Mouse (Mus musculus): ENCODE data around the gene Taar9.
"Not testable (repeated sequence)": the region's sequence is repeated elsewhere in the genome, so short reads cannot be mapped to it uniquely, and the experiment has no call there.

Taar9 gene

GRCm38 (mm10) chr10:24109434-24109833 is at the start of gene Taar9:
Gene Taar9 (minus strand): TSS chr10:24109534.
- not testable (repeated sequence) for DNase-seq (ENCODE audit: low read depth, low spot score)

GRCm38 (mm10) chr10:24158470-24159254 is 49.3 kb upstream of the Taar9 start:
- DNase-seq (ENCODE audit: low read depth, low spot score), result peak; percentile 44

DNA sequence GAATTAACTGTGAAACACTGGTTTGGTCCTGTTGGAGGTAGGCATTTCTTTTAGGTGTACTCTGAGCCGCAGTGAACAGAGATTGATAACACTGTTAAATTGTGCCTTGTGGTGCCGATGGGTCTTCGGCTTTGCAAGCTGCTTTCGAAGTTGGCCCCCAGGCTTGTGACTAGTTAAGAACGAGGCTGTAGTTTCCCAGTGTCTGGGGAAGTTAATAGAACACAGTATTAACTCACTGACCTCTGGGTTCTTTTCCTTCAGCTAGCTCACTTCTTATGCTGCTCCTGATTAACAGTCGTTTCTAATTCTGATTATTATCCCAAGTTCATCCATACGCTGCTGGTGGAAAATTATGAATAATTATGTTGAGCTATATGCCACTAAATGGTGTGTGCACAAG is 40.8 kb upstream of the Taar9 start:
- DNase-seq (ENCODE audit: low read depth, low spot score), result no peak

- peak; percentile 95 for DNase-seq (ENCODE audit: low read depth, low spot score)
Observed at GRCm38 (mm10) chr10:24149135-24149781, 39.9 kb upstream of the Taar9 start, which contains the start of gene Stx7. Gene Stx7 (plus strand): TSS chr10:24149302.

DNA sequence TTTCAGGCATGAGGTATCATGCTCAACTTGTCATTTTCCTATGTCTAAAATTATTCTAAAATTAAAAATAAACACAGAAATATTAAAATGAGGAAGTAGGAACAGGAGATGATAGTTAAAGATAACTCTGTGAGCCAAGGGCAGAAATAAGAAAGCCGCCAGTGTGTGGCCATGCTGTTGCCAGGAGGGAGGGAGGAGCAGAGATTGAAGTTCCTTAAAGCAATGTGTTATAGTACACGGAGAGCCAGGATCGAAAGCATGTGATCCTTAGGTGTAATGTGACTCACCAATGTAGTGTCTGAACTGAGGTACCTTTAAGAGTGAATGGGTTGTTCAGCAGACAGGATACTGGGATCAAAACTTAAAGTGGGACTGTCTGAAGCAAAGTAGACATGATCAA is 33.4 kb upstream of the Taar9 start:
- no peak for DNase-seq (ENCODE audit: low read depth, low spot score)

- DNase-seq (ENCODE audit: low read depth, low spot score), result no peak
Observed at GRCm38 (mm10) chr10:24138623-24139261, 29.4 kb upstream of the Taar9 start.

GRCm38 (mm10) chr10:24134071-24134645 is 24.8 kb upstream of the Taar9 start:
- no peak for DNase-seq (ENCODE audit: low read depth, low spot score)

DNA sequence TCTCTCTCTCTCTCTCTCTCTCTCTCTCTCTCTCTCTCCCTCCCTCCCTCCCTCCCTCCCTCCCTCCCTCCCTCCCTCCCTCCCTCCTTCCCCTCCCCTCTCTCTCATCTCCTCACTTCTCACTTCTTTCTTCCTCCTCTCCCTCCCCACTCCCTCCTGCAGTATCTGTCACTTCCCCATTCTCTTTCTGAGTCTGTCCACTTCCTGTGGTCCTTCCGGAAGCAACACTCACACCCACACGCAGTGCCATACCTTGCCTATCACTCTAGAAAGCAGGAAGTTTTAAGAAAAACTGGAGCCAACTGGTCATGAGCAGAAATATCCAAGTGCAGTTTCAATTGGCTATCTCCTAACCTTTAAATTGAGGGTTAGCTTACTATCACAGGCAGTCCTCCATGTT is 23.8 kb upstream of the Taar9 start:
- DNase-seq (ENCODE audit: low read depth, low spot score), result no peak

GRCm38 (mm10) chr10:24132273-24132672 is 22.9 kb upstream of the Taar9 start:
- no peak for DNase-seq (ENCODE audit: low read depth, low spot score)

GRCm38 (mm10) chr10:24131451-24132262 is 22.3 kb upstream of the Taar9 start:
- DNase-seq (ENCODE audit: low read depth, low spot score), result peak; percentile 81

- peak; percentile 59 for DNase-seq (ENCODE audit: low read depth, low spot score)
Observed at GRCm38 (mm10) chr10:24111116-24111778, 1.9 kb upstream of the Taar9 start.

GRCm38 (mm10) chr10:24108236-24108635 is 1.1 kb downstream of the Taar9 start:
- DNase-seq (ENCODE audit: low read depth, low spot score), result no peak

GRCm38 (mm10) chr10:24107747-24108146 is 1.6 kb downstream of the Taar9 start:
- no peak for DNase-seq (ENCODE audit: low read depth, low spot score)

DNA sequence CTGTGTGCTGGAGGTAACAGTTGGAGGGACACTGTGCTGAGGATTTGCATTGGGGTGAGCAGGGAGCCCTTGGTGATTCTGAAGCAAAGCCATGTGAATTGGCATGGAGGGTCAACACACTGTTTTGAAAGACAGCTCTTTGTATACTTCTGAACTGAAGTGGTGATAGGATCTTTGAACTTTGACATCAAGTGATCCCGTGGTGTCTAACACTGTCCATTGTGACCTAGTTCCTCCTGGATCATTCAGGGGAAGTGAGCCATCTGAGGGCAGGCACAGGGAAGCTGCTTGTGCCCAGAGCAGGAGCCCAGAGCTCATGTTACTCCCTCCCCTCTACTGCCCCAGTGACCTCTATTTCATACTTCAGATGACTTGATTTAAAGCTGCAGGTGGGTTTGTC is 6.0 kb downstream of the Taar9 start:
- not testable (repeated sequence) for DNase-seq (ENCODE audit: low read depth, low spot score)

- not testable (repeated sequence) for DNase-seq (ENCODE audit: low read depth, low spot score)
Observed at GRCm38 (mm10) chr10:24101812-24102211, 7.5 kb downstream of the Taar9 start, which contains the start of gene Taar8c. Gene Taar8c (minus strand): TSS chr10:24101912.

- not testable (repeated sequence) for DNase-seq (ENCODE audit: low read depth, low spot score)
Observed at GRCm38 (mm10) chr10:24097010-24097409, 12.3 kb downstream of the Taar9 start.

GRCm38 (mm10) chr10:24092194-24092593 is 17.1 kb downstream of the Taar9 start, which contains the start of gene Taar8b:
Gene Taar8b (minus strand): TSS chr10:24092294.
- DNase-seq (ENCODE audit: low read depth, low spot score), result no peak

DNA sequence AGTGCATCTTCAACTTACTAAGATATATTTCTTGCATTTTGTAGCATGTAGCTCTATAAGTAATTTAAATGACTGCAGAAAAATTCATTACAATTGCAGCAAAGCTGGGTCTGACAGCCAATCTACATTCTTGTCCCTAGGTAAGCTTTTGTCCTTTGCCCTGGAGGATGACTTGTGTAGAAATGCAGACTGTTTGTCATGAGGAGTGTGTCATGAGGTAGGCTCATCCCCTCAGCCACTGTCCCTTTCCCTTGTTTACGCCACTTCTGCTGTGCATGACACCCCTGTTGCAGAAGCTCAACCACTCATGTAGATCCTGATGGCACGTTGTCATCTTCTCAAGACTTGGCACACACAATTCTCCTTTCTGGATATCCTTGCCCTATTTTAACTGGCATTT is 22.2 kb downstream of the Taar9 start:
- no peak for DNase-seq (ENCODE audit: low read depth, low spot score)

GRCm38 (mm10) chr10:24086555-24086954 is 22.8 kb downstream of the Taar9 start:
- no peak for DNase-seq (ENCODE audit: low read depth, low spot score)

DNA sequence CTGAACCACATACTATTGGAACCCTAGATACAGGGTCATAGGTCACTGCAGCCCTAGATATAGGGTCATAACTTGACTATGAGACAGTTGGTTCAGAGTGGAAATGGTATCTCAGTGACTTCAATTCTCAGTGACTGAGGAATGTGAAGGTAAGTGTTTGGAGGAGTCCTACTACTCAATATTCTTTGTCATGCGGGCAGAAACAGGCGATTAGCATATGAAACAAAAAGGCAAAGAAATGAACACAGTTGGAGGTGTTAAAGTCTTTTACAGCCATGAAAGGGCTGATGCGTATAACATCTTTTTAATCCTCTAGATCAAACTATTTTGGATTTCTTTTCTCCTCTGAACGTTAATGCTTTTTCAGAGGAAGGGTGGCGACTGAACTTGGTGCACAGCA is 23.4 kb downstream of the Taar9 start:
- no peak for DNase-seq (ENCODE audit: low read depth, low spot score)

- DNase-seq (ENCODE audit: low read depth, low spot score), result peak; percentile 5
Observed at GRCm38 (mm10) chr10:24080166-24080565, 29.2 kb downstream of the Taar9 start.

Data from CD4-positive, CD25-positive, alpha-beta regulatory T cell, adult 2 months (primary cell).